In genomic region chr11:84524511-84525270, GRCm38 (mm10) we compare ENCODE assay signal across 8 mouse cellular contexts. TPM values are rescaled to one million over a fixed set of nuclear protein-coding genes. Genes with fewer than 3 reads are reported as not detected.
A peak's percentile ranks its signal among the peaks of the same experiment; 100 is the strongest.
DNase-seq lines count a peak whose midpoint lies in the region; ATAC-seq lines count a peak whose summit lies in the region.

No protein-coding gene starts in this region.

- WGBS in embryonic facial prominence, embryonic 10.5 days = under 1% methylated on average over 48 of the region's 48 CpGs
- 1% methylated on average over 48 of the region's 48 CpGs for WGBS in intestine, embryonic 16.5 days
- WGBS in midbrain, embryonic 15.5 days = under 1% methylated on average over 48 of the region's 48 CpGs

- 0 out of 2 replicates have a peak overlapping the region, but pooled peaks have one; percentile 24 for H3K27ac ChIP-seq in embryonic facial prominence, embryonic 10.5 days (replicated peaks)
- no peak overlapping the region for H3K27ac ChIP-seq in intestine, embryonic 16.5 days (ENCODE audit: low read length)
- peak overlapping the region; percentile 86 for H3K27ac ChIP-seq in midbrain, embryonic 15.5 days

- peak overlapping the region; percentile 68 for H3K4me2 ChIP-seq in intestine, embryonic 16.5 days (ENCODE audit: low read depth, low read length)
- H3K4me2 ChIP-seq in midbrain, embryonic 15.5 days = peak overlapping the region; percentile 65

- peak overlapping the region; percentile 83 for H3K4me3 ChIP-seq in megakaryocyte, embryonic 14.5 days (replicated peaks)
- peak overlapping the region; percentile 66 for H3K4me3 ChIP-seq in embryonic facial prominence, embryonic 10.5 days
- peak overlapping the region; percentile 54 for H3K4me3 ChIP-seq in intestine, embryonic 16.5 days (ENCODE audit: low read length)
- peak overlapping the region; percentile 56 for H3K4me3 ChIP-seq in midbrain, embryonic 15.5 days

- peaks cover 100% of the 10 kb centered on the region for H3K27me3 ChIP-seq in megakaryocyte, embryonic 14.5 days (replicated peaks)
- H3K27me3 ChIP-seq in embryonic facial prominence, embryonic 10.5 days (replicated peaks; ENCODE audit: low read depth, poor library complexity, severe bottlenecking) = peaks cover 100% of the 10 kb centered on the region
- peaks cover 98% of the 10 kb centered on the region for H3K27me3 ChIP-seq in intestine, embryonic 16.5 days (replicated peaks; ENCODE audit: control insufficient read depth, insufficient read depth, low read length)
- peaks cover 58% of the 10 kb centered on the region for H3K27me3 ChIP-seq in midbrain, embryonic 15.5 days (replicated peaks)

- peaks cover 65% of the 10 kb centered on the region for H3K4me1 ChIP-seq in megakaryocyte, embryonic 14.5 days
- H3K4me1 ChIP-seq in embryonic facial prominence, embryonic 10.5 days = peaks cover 46% of the 10 kb centered on the region
- peaks cover 17% of the 10 kb centered on the region for H3K4me1 ChIP-seq in intestine, embryonic 16.5 days (ENCODE audit: control insufficient read depth, insufficient read depth, low read length)
- H3K4me1 ChIP-seq in midbrain, embryonic 15.5 days = peaks cover 34% of the 10 kb centered on the region

- peak; percentile 66 for DNase-seq in embryonic facial prominence, embryonic 10.5 days (ENCODE audit: low spot score)
- DNase-seq in urinary bladder, postnatal 36 days (ENCODE audit: low spot score in 2 of 2) = no peak
- DNase-seq in layer of hippocampus, adult 9-10 months (ENCODE audit: low spot score) = no peak
- DNase-seq in adrenal gland, postnatal 25 days = no peak

- no peak overlapping the region for H3K9ac ChIP-seq in intestine, embryonic 16.5 days (ENCODE audit: low read depth, low read length)
- peak overlapping the region; percentile 70 for H3K9ac ChIP-seq in midbrain, embryonic 15.5 days

- H3K36me3 ChIP-seq in megakaryocyte, embryonic 14.5 days (replicated peaks; ENCODE audit: low read length) = no peaks in the 10 kb centered on the region
- no peaks in the 10 kb centered on the region for H3K36me3 ChIP-seq in embryonic facial prominence, embryonic 10.5 days (replicated peaks)
- H3K36me3 ChIP-seq in intestine, embryonic 16.5 days (ENCODE audit: control insufficient read depth, insufficient read depth, low read length) = no peaks in the 10 kb centered on the region
- H3K36me3 ChIP-seq in midbrain, embryonic 15.5 days (replicated peaks) = no peaks in the 10 kb centered on the region

- peaks cover 8% of the 10 kb centered on the region for H3K9me3 ChIP-seq in megakaryocyte, embryonic 14.5 days
- H3K9me3 ChIP-seq in embryonic facial prominence, embryonic 10.5 days = no peaks in the 10 kb centered on the region
- H3K9me3 ChIP-seq in intestine, embryonic 16.5 days (ENCODE audit: control insufficient read depth, low read length) = 0 out of 2 replicates have a peak, but pooled peaks cover 2% of the 10 kb centered on the region
- no peaks in the 10 kb centered on the region for H3K9me3 ChIP-seq in midbrain, embryonic 15.5 days

- no peak for ATAC-seq in megakaryocyte, adult 5-6 weeks (ENCODE audit: poor library complexity, severe bottlenecking)
- peak; percentile 26; the same call in 1 of the 2 replicates for ATAC-seq in intestine, embryonic 16.5 days
- ATAC-seq in midbrain, embryonic 15.5 days (replicated peaks) = no peak

RNA-seq across cellular contexts. Expression of gene Lhx1, which starts 0.6 kb away (rescaled TPM):
- not detected in 2 replicates for polyA plus RNA-seq in megakaryocyte, embryonic 14.5 days (2012; ENCODE audit: insufficient read depth, low replicate concordance)
- 0.31 and 0.73 TPM in 2 replicates for total RNA-seq in megakaryocyte, adult 5-6 weeks (2015)
- 0.53 TPM in 1 of 2 replicates, not detected in the other for total RNA-seq in megakaryocyte, adult 5-6 weeks (2017)
- polyA plus RNA-seq in embryonic facial prominence, embryonic 10.5 days (2016; fragmentation: Nextera tagmentation; extraction: Ambion mirVana) = 1.4 and 2.4 TPM in 2 replicates
- polyA plus RNA-seq in intestine, embryonic 16.5 days (2015; fragmentation: Nextera tagmentation; extraction: Ambion mirVana) = 0.12 and 0.18 TPM in 2 replicates
- 36.8 and 43.3 TPM in 2 replicates for polyA plus RNA-seq in midbrain, embryonic 15.5 days (2015; fragmentation: Nextera tagmentation; extraction: Ambion mirVana)
- total RNA-seq in adrenal gland, postnatal 25 days (2021) = not detected in 2 replicates

RNA-seq across cellular contexts. Expression of gene Aatf, which starts 11.4 kb away (rescaled TPM):
- polyA plus RNA-seq in megakaryocyte, embryonic 14.5 days (2012; ENCODE audit: insufficient read depth, low replicate concordance) = 2.5 and 13.5 TPM in 2 replicates
- total RNA-seq in megakaryocyte, adult 5-6 weeks (2015) = 24.1 and 33.3 TPM in 2 replicates
- 38.2 and 48.5 TPM in 2 replicates for total RNA-seq in megakaryocyte, adult 5-6 weeks (2017)
- polyA plus RNA-seq in embryonic facial prominence, embryonic 10.5 days (2016; fragmentation: Nextera tagmentation; extraction: Ambion mirVana) = 57.9 and 58.3 TPM in 2 replicates
- 58.0 and 63.6 TPM in 2 replicates for polyA plus RNA-seq in intestine, embryonic 16.5 days (2015; fragmentation: Nextera tagmentation; extraction: Ambion mirVana)
- 49.2 and 53.2 TPM in 2 replicates for polyA plus RNA-seq in midbrain, embryonic 15.5 days (2015; fragmentation: Nextera tagmentation; extraction: Ambion mirVana)
- total RNA-seq in adrenal gland, postnatal 25 days (2021) = 24.0 and 28.9 TPM in 2 replicates

Comparison
In these comparisons a context has a peak if more than half of its experiments do, and no peak if none do; other contexts are left out.
1. RNA of gene Lhx1, which starts 0.6 kb away (polyA plus RNA-seq): 36.8 to 43.3 TPM in midbrain, embryonic 15.5 days; 1.4 to 2.4 TPM in embryonic facial prominence, embryonic 10.5 days, 0.12 to 0.18 TPM in intestine, embryonic 16.5 days and not detected in megakaryocyte, embryonic 14.5 days; every median in the first group is over 10 times any median in the second.
2. Peak in every context shown above with its lines, with median percentiles within 50 percentile points of each other: H3K4me3 ChIP-seq.